Mouse (Mus musculus) CD4-positive helper T cell, adult 2 months (primary cell): ENCODE data around the gene Phc2.

Source experiments
- DNase-seq: peaks from one replicate; pipeline ENCODE4 v3.0.0-alpha.2; 2012; ENCODE audit warnings: low read depth, missing footprints, low spot score

Gene Phc2

DNA sequence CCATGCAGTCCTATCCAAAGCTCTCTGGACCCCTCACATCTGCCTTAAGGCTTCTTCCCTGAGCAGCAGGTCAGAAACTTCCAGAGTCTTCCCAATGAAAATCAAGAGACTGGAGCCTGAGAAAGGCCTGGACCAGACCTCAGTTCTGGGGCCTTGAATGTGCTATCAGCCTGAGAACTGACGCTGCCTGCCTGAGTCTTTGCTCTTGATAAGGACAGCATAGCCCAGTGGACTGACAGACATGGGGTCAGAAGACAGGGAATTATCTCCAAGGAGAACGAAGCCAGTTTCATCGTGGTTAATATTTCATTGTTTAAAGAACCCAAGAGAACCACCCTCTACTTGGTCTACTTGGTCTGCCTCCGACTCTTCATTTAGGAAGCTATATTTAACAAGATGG, 128.1 kb downstream of the Phc2 start:
- no peak for DNase-seq

DNA sequence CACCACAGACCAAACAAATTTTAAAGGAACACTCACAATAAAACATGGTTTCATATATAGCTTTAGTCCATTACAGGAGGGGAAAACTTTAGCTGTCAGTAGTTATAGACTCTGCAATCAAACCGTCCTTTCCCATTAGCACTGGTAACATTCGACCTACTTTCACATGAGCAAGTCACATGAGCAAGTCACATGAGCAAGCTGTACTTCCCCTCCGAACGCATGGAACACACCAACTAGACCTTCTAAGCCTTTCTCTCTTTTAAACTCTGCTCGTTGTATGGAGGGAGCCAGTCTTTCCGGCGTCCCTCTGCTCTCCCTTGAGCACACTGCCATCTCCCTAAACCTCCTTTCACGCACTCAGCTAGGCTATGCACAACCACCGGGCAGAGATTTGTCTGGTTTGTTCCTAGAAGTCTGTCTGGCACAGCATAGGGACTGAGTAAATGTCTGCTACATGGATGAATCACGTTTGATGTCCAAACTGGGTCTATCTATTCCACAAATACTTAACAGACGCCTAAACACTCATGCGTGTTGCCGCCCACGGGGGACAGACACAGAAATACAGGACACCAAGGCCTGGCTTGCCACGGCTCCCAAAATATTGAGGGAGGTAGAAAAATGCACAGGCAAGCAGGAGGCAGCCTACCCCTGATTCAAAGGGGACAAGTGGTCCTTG, 130.6 kb downstream of the Phc2 start:
- peak; percentile 53 for DNase-seq

DNA sequence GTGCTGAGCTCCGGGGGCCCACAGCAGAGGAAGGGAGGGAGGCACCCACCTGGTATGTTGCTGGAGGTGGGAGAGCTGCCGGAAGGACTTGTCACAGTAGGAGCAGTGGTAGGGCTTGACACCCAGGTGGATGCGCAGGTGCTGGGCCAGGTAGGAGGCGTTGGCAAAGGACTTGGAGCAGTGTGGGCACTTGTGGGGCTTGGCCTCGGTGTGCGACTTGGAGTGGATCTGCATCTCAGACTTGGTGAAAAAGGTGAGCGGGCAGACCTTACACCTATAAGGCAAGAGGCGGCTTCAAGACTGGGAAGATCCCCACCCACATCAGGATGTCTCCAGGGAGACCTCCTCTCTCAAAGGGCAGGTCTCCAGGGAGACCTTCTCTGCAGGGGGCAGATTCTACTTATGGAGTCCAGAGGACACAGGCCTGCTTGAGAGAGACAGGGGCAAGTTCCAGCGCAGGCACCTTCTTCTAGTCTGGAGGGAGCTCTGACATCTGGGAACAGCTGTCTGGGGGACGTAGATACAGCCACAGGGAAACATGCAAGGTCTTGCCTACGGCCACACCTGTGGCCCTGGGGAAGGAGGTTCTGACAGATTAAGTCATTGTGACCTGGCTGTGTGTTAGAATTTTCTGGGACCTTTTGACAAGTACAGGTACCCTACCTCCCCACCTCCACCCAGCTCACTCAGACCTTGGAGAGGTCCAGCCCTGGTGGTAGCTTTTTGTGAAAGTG, 131.6 kb downstream of the Phc2 start:
- no peak for DNase-seq

DNA sequence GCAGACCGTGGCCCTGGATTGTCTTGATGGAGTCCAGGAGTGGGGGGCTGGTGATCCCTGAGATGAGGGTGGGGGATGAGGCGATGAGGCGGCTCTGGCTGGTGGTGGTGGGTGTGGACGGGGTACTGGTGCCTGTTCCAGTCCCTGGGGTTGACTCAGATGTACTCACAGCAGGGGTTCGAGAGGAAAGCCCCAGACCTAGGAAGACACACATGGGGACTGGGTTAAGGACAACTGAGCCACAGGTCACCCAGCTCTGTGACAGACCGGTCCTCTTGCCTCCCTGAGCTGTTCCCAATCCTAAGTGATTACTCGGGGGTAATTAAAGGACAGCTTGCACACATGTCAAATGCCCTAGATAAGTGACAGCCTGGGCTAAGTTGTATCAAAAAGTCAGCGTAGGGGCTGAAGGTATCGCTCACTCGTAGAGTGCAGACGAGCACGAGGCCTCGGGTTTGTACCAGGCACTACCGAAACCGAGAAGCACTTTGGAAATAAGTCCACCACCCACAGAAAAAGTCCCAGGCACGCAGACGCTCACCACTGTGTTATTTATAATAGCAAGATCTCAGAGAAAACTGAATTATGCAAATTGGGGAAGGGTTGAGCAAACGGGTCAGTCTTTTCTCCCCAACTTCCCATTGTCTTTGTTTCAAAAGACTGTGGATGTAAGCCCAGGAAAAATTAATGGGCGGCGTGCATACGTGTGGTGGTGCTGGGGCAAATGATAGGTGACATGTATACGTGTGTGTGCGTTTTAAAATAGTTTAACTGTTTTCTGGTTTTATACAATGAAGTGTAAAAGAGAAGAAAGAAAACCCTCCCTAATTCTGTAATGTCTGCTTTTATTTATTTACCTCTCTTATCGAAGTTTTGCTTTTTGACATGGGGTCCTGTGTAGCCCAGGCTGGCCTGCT, 132.8 kb downstream of the Phc2 start:
- peak; percentile 36 for DNase-seq

DNA sequence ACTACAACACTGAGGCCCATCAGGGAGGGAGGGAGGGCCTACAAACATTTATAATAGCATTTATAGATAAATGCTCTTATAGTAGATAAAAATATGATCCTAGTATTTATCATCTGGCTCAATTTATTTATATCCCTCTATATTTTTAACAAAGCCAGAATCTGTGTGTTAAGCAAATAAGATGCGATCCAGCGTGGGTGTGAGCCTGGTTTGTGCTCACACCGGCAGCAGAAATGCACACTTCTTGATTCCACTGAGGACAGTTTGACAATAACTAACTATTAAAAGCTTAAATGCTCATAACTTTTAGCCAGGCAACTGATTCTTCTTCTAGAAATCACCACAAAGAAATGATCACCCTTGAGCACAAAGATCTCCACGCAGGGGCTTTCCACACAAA, 133.6 kb downstream of the Phc2 start:
- no peak for DNase-seq

- DNase-seq, result no peak
Measured at GRCm38 (mm10) chr4:128789646-128790045, 135.1 kb downstream of the Phc2 start.

GRCm38 (mm10) chr4:128793710-128794109, 139.2 kb downstream of the Phc2 start:
- DNase-seq, result no peak

DNA sequence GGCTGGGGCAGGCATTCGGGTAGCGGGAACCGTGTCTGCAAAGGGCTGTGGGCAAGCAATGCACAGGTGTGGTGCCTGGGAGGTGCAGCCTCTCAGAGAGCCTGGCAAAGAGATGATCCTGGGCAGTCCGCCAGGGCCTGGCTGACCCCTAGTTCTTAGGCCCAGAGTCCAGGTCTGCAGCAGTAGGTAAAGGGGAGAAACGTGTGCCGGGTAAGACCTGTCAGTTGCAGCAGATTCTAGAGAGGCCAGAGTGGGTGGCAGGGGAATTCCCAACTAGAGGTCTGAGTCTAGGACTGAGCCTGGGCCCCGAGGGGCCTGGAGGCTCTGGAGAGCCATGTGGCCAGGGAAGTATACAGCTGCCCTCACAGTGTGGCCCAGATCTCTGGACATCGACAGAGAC, 139.7 kb downstream of the Phc2 start:
- no peak for DNase-seq

GRCm38 (mm10) chr4:128795596-128795995, 141.1 kb downstream of the Phc2 start:
- no peak for DNase-seq

GRCm38 (mm10) chr4:128796788-128797187, 142.3 kb downstream of the Phc2 start:
- no peak for DNase-seq

GRCm38 (mm10) chr4:128801675-128802465, 147.4 kb downstream of the Phc2 start:
- no peak for DNase-seq
